9 mouse cellular contexts compared by ENCODE assay signal in genomic region chr6:134932486-134933206, GRCm38 (mm10). TPM values are rescaled to one million over a fixed set of nuclear protein-coding genes. Genes with fewer than 3 reads are reported as not detected.
A peak's percentile ranks its signal among the peaks of the same experiment; 100 is the strongest.
DNase-seq lines count a peak whose midpoint lies in the region; ATAC-seq and TF ChIP-seq lines count a peak whose summit lies in the region.
"Had no signal": no experiment of that assay in that cellular context is flagged by ENCODE, and none has a peak within 500 bp of the region (broad histone marks: within the 10 kb centered on the region; RNA-seq: fewer than 3 reads in every experiment).

No protein-coding gene starts in this region.

- peak overlapping the region; percentile 45; the same call in 1 of the 2 replicates for H3K27ac ChIP-seq in heart, embryonic 15.5 days
- no peak overlapping the region for H3K27ac ChIP-seq in embryonic facial prominence, embryonic 14.5 days (replicated peaks; ENCODE audit: low read depth, low read length)
- H3K27ac ChIP-seq: neural tube, embryonic 12.5 days had no signal

- ATAC-seq in heart, embryonic 15.5 days (replicated peaks; ENCODE audit: insufficient number of reproducible peaks, insufficient read depth, low FRiP score, low read depth) = no peak
- ATAC-seq in megakaryocyte, adult 5-6 weeks (ENCODE audit: poor library complexity, severe bottlenecking) = no peak
- no peak for ATAC-seq in embryonic facial prominence, embryonic 14.5 days (ENCODE audit: low read depth)
- ATAC-seq in cerebellum, adult (ENCODE audit: insufficient number of reproducible peaks, low FRiP score, low TSS enrichment) = no peak

- H3K79me2 ChIP-seq in myocyte (ENCODE audit: control insufficient read depth, insufficient read depth) = peaks cover 83% of the 10 kb centered on the region

- no peaks in the 10 kb centered on the region for H3K9me3 ChIP-seq in heart, embryonic 15.5 days (replicated peaks)
- no peaks in the 10 kb centered on the region for H3K9me3 ChIP-seq in megakaryocyte, embryonic 14.5 days
- H3K9me3 ChIP-seq in embryonic facial prominence, embryonic 14.5 days (ENCODE audit: control insufficient read depth, low read length) = no peaks in the 10 kb centered on the region
- H3K9me3 ChIP-seq: neural tube, embryonic 12.5 days had no signal

- TF ChIP-seq POLR2A in myocyte (IDR thresholded peaks at IDR 0.05; ENCODE audit: insufficient read length, low read depth) = peak; percentile 22

- peaks cover 20% of the 10 kb centered on the region for H3K4me1 ChIP-seq in heart, embryonic 15.5 days (replicated peaks)
- peaks cover 45% of the 10 kb centered on the region for H3K4me1 ChIP-seq in megakaryocyte, embryonic 14.5 days
- H3K4me1 ChIP-seq in embryonic facial prominence, embryonic 14.5 days (ENCODE audit: control insufficient read depth, insufficient read depth, low read length) = peaks cover 3% of the 10 kb centered on the region

- H3ac ChIP-seq in myocyte (ENCODE audit: control insufficient read depth, insufficient read length) = no peak overlapping the region

- DNase-seq in heart, postnatal 4 days = no peak
- no peak for DNase-seq in embryonic facial prominence, embryonic 14.5 days (ENCODE audit: low spot score)
- no peak for DNase-seq in ovary, postnatal 36 days (ENCODE audit: low spot score)

- H3K36me3 ChIP-seq in heart, embryonic 15.5 days = no peaks in the 10 kb centered on the region
- peaks cover 6% of the 10 kb centered on the region for H3K36me3 ChIP-seq in megakaryocyte, embryonic 14.5 days (replicated peaks; ENCODE audit: low read length)
- no peaks in the 10 kb centered on the region for H3K36me3 ChIP-seq in embryonic facial prominence, embryonic 14.5 days (ENCODE audit: control insufficient read depth, insufficient read depth, low read length)
- H3K36me3 ChIP-seq in myocyte (ENCODE audit: control insufficient read depth, insufficient read depth) = no peaks in the 10 kb centered on the region
- H3K36me3 ChIP-seq: neural tube, embryonic 12.5 days had no signal

- peak overlapping the region; percentile 20; the same call in 1 of the 2 replicates for H3K9ac ChIP-seq in heart, embryonic 15.5 days
- no peak overlapping the region for H3K9ac ChIP-seq in embryonic facial prominence, embryonic 14.5 days (ENCODE audit: low read depth, low read length)
- H3K9ac ChIP-seq: neural tube, embryonic 12.5 days had no signal

- 0 out of 2 replicates have a peak overlapping the region, but pooled peaks have one; percentile 7 for H3K4me3 ChIP-seq in heart, embryonic 15.5 days
- H3K4me3 ChIP-seq in megakaryocyte, embryonic 14.5 days (replicated peaks) = peak overlapping the region; percentile 87
- H3K4me3 ChIP-seq in embryonic facial prominence, embryonic 14.5 days (ENCODE audit: low read depth, low read length) = no peak overlapping the region
- H3K4me3 ChIP-seq in myocyte = peak overlapping the region; percentile 13
- H3K4me3 ChIP-seq: neural tube, embryonic 12.5 days had no signal

- 59% methylated on average over 12 of the region's 12 CpGs for WGBS in heart, embryonic 15.5 days
- WGBS in embryonic facial prominence, embryonic 14.5 days = 56% methylated on average over 12 of the region's 12 CpGs

- H3K27me3 ChIP-seq in heart, embryonic 15.5 days = no peaks in the 10 kb centered on the region
- no peaks in the 10 kb centered on the region for H3K27me3 ChIP-seq in megakaryocyte, embryonic 14.5 days (replicated peaks)
- no peaks in the 10 kb centered on the region for H3K27me3 ChIP-seq in embryonic facial prominence, embryonic 14.5 days (replicated peaks; ENCODE audit: control insufficient read depth, insufficient read depth, low read length)
- no peaks in the 10 kb centered on the region for H3K27me3 ChIP-seq in myocyte (ENCODE audit: control insufficient read depth, insufficient read depth, insufficient read length)
- H3K27me3 ChIP-seq: neural tube, embryonic 12.5 days had no signal

- H3K4me2 ChIP-seq in heart, embryonic 15.5 days = peak overlapping the region; percentile 40
- H3K4me2 ChIP-seq in embryonic facial prominence, embryonic 14.5 days (ENCODE audit: low read depth, low read length) = peak overlapping the region; percentile 31
- peak overlapping the region; percentile 82 for H3K4me2 ChIP-seq in myocyte (ENCODE audit: low read depth)
- H3K4me2 ChIP-seq: neural tube, embryonic 12.5 days had no signal

TF ChIP-seq in myocyte, 11 proteins besides CTCF, POLR2A, EP300 and RAD21:
- TF ChIP-seq USF1 (IDR thresholded peaks at IDR 0.05; ENCODE audit: low read depth) (peak; percentile 45), MAX (IDR thresholded peaks at IDR 0.05; ENCODE audit: low read depth) (no peak), MYOG (IDR thresholded peaks at IDR 0.05; ENCODE audit: control insufficient read depth in 1 of 3, insufficient read depth in 1 of 3, insufficient read length in 2 of 3, low read depth in 2 of 3) (no peak)

RNA-seq across cellular contexts. Expression of gene Cdkn1b, which starts 12.4 kb away (rescaled TPM):
- polyA plus RNA-seq in heart, embryonic 15.5 days (2015; fragmentation: Nextera tagmentation; extraction: Ambion mirVana) = 14.4 and 18.4 TPM in 2 replicates
- total RNA-seq in heart, postnatal 4 days (2021) = 10 to 100 TPM; 46.1 to 47.7 TPM
- polyA plus RNA-seq in megakaryocyte, embryonic 14.5 days (2012; ENCODE audit: insufficient read depth, low replicate concordance) = 15.1 and 19.6 TPM in 2 replicates
- 44.0 and 52.2 TPM in 2 replicates for total RNA-seq in megakaryocyte, adult 5-6 weeks (2015)
- total RNA-seq in megakaryocyte, adult 5-6 weeks (2017) = 92.3 and 104 TPM in 2 replicates
- 17.3 and 17.6 TPM in 2 replicates for polyA plus RNA-seq in embryonic facial prominence, embryonic 14.5 days (2014; fragmentation: Nextera tagmentation; extraction: Ambion mirVana)
- polyA plus RNA-seq in myocyte (2012; fragmentation: generic; extraction: Trizol) = 27.7 TPM

RNA-seq across cellular contexts. Expression of gene Gpr19, which starts 34.3 kb away (rescaled TPM):
- polyA plus RNA-seq in heart, embryonic 15.5 days (2015; fragmentation: Nextera tagmentation; extraction: Ambion mirVana) = 8.7 and 10.3 TPM in 2 replicates
- 1 to 10 TPM; 6.3 to 6.6 TPM for total RNA-seq in heart, postnatal 4 days (2021)
- polyA plus RNA-seq in megakaryocyte, embryonic 14.5 days (2012; ENCODE audit: insufficient read depth, low replicate concordance) = 0.62 TPM in 1 of 2 replicates, not detected in the other
- total RNA-seq in megakaryocyte, adult 5-6 weeks (2015) = 7.4 and 9.8 TPM in 2 replicates
- 7.7 and 11.0 TPM in 2 replicates for total RNA-seq in megakaryocyte, adult 5-6 weeks (2017)
- 8.0 and 8.8 TPM in 2 replicates for polyA plus RNA-seq in embryonic facial prominence, embryonic 14.5 days (2014; fragmentation: Nextera tagmentation; extraction: Ambion mirVana)
- polyA plus RNA-seq in myocyte (2012; fragmentation: generic; extraction: Trizol) = 2.2 TPM

RNA-seq across cellular contexts. Expression of gene Apold1, which starts 48.9 kb away (rescaled TPM):
- polyA plus RNA-seq in heart, embryonic 15.5 days (2015; fragmentation: Nextera tagmentation; extraction: Ambion mirVana) = 8.2 and 8.8 TPM in 2 replicates
- 10 to 100 TPM; 29.5 to 36.8 TPM for total RNA-seq in heart, postnatal 4 days (2021)
- polyA plus RNA-seq in megakaryocyte, embryonic 14.5 days (2012; ENCODE audit: insufficient read depth, low replicate concordance) = 0.92 and 1.1 TPM in 2 replicates
- 0.21 and 0.89 TPM in 2 replicates for total RNA-seq in megakaryocyte, adult 5-6 weeks (2015)
- 0.40 and 0.49 TPM in 2 replicates for total RNA-seq in megakaryocyte, adult 5-6 weeks (2017)
- polyA plus RNA-seq in embryonic facial prominence, embryonic 14.5 days (2014; fragmentation: Nextera tagmentation; extraction: Ambion mirVana) = 5.4 and 5.5 TPM in 2 replicates
- polyA plus RNA-seq in myocyte (2012; fragmentation: generic; extraction: Trizol) = 0.12 TPM

Comparison
In these comparisons a context has a peak if more than half of its experiments do, and no peak if none do; other contexts are left out.
1. H3K4me2 ChIP-seq: peak in every context shown above with its lines; median percentile 82 in myocyte; 40 in heart, embryonic 15.5 days; 31 in embryonic facial prominence, embryonic 14.5 days.